Mouse (Mus musculus): ENCODE data around the gene Hmx3.

Hmx3 gene

DNA sequence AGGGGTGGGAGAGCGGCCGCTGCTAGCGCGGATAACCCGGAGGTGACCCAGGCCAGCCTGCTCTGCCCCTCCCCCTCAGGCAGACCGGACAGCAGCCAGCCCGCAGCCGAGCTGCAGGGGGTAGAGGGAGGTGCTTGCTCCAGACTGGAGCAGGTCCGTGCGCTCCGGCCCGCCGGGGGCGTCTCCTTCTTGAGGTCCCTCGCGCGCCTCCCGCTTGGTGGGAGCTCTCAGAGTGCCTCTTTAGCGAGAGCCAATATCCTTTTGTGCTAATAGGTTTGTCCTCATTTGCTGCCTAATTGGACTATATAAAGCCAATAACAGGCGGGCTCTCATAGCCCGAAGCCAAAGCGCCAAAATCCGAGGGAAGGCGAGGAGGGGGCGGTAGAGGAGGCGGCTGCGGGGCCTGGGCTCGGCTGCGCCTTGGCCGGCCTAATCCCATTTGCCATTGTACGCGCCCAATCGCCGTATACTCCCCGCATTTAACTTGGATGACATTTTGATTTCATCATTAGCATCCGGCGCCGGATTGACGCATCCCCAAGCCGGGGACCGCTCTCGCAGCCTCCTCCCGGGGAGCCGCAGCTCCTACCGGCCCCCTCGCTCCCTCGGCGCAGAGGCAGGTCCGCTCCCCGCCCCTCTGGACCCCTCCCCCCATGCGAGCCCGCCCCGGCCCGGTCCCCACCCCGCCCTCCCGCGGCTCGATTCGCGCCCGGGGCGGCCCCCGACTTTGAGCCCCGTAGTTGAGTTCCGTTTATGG lies at the start of gene Hmx3:
Gene Hmx3 (plus strand): TSS at position 753 of the 757 bp plus-strand sequence.
- no peak for DNase-seq (ENCODE audit: low spot score in 2 of 2)

- no peak for DNase-seq (ENCODE audit: low spot score in 2 of 2)
Measured at GRCm38 (mm10) chr7:131503739-131504138, 38.9 kb upstream of the Hmx3 start.

GRCm38 (mm10) chr7:131539979-131540378 lies 2.7 kb upstream of the Hmx3 start:
- peak; percentile 33 to 74 for DNase-seq (ENCODE audit: low spot score in 2 of 2)

DNA sequence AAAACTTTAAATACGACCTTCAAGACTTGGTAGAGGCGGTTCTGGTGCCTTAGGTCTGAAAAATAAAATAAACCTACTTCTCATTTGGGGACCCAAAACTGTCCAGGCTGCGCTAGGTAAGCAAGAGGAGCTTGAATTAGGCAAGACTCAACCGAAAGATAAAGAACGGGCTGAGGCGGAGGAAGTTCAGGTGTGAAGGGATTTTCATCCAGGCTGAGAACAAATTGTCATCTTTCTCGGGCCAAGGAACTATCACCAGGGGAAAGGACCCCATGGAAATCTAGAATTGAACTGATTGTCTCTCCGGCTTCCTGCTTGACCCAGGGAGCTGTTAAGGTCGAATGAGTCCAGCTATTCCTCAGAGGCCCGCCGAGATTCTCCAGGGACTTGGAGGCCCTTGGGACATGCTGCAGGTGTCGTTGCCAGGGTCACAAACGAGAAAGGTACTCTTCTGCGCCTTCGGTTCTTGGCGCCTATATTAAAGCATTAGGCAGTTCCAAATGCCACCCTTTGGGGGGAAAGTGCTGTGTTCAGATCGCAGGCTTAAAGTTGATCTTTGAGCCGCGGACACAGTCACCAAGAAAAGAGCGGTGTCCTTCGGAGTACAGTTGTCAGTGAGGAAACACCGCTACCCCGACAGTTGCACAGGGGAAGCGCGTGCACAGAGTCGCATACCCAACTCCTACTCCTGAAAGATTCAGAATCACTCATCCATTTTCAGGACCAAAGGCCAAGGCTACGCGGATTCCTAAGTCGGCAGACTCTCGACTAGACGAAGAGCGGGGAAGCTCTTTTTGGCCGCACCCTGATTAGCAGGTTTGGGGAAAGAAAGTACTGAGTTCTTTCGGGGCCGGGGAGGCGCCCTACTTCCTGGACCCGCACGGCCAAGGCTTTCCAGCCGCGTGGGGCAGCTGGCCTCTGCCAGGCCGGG lies 1.2 kb upstream of the Hmx3 start:
- no peak for DNase-seq (ENCODE audit: low spot score in 2 of 2)

- no peak for DNase-seq (ENCODE audit: low spot score in 2 of 2)
Measured at GRCm38 (mm10) chr7:131542872-131543622, 380 bp downstream of the Hmx3 start.

- DNase-seq (ENCODE audit: low spot score in 2 of 2) = no peak
Measured at GRCm38 (mm10) chr7:131543623-131544481, 1.2 kb downstream of the Hmx3 start.

DNA sequence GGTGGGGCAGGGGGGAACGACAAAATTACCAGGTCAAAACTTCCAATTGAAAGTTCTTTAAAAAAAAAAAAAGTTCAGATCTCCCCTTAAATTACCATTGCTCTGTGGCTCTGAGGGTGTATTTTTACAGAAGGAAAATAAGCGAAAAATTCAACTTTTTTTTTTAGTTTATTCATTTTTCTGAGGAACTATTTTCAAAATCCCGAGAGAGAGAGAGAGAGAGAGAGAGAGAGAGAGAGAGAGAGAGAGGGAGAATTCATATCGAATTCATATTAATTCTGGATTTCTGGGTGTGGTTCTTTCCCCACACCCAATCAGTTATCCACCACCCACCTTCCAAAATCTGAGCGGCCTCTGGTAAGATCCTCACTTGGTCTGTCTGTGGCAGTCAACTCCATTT lies 2.2 kb downstream of the Hmx3 start:
- no peak for DNase-seq (ENCODE audit: low spot score in 2 of 2)

- no peak for DNase-seq (ENCODE audit: low spot score in 2 of 2)
Measured at GRCm38 (mm10) chr7:131545701-131546385, 3.2 kb downstream of the Hmx3 start.

DNA sequence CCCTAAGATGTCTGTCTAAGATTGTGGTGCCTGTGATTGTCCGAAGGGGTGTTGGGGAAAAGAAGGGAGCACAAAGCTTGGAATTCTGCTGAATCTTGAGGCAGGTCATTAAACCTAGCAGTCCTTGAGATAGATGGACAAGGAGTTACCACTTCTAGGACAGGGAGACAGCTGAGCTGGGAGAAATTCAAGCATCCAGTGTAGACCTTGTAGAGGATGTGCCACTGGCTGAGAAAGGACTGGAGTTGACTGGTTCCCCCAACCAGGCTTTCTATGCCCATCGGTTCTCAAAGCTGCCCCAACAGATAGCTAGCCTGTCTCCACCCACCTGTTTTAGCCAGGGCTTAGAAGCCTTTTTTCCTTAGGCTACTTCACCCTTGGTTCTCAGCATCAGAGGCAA lies 3.8 kb downstream of the Hmx3 start:
- no peak for DNase-seq (ENCODE audit: low spot score in 2 of 2)

- DNase-seq (ENCODE audit: low spot score in 2 of 2) = no peak
Measured at GRCm38 (mm10) chr7:131547481-131547880, 4.8 kb downstream of the Hmx3 start.

DNA sequence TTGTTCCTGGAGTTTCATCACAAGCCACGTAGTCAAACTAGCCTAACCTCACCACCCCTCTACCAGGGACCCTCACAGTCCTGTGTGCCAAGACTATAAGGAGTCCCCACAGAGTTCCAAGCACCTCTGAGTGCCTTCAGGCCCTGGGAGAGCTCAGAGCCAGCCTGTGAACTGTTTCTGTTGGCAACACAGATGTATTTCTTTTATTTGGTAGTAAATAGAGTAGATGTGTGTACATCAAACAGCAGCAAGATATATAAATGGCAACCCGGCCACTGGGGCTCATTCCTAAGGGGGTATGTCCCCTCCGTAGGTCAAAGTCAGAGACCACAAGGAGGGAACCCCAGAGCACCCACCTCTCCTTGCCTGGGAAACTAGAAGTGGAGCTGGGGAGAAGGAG lies 5.8 kb downstream of the Hmx3 start, which contains the start of gene Hmx2:
Gene Hmx2 (plus strand): TSS at position 301 of the 400 bp plus-strand sequence.
- no peak for DNase-seq (ENCODE audit: low spot score in 2 of 2)

GRCm38 (mm10) chr7:131551471-131551870 lies 8.8 kb downstream of the Hmx3 start:
- no peak for DNase-seq (ENCODE audit: low spot score in 2 of 2)

DNA sequence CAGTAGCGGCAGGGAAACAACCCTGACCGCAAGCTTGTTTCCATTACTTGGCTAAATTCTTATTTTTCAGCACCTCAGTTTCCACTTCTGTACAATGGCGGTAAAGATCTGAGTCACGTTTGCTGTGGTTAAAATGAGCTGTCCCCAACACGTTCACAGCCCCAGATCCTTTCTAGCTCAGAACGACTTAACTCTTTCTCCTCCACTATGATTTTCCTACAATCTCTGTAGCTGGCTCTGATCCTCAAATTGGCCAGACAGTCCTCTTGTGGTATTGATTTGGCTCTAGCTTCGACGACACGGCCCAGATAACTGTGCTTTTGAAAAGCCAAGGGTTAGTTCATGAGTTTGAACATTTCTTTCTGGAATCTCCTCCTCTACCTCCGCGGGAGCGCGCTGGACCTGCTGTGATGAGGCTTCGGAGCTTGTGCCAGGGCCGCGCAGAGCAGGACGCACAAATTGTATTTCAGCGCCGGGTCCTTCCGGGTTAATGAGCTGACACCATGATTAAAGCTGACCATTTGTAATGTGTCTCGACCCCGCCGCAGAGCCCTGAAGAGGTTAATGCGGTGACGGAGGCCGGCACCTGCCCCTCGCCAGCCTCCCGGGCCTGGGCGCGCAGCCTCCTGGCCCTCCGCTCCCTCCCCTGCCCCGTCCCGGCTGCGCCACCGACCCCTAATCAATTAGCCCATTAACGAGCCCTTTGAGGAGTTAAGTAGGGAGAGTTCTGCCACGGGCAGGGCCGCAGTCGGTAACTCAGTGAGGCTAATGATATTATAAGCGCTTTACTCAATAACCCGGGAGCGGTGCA lies 9.5 kb downstream of the Hmx3 start:
- DNase-seq (ENCODE audit: low spot score in 2 of 2) = no peak

DNA sequence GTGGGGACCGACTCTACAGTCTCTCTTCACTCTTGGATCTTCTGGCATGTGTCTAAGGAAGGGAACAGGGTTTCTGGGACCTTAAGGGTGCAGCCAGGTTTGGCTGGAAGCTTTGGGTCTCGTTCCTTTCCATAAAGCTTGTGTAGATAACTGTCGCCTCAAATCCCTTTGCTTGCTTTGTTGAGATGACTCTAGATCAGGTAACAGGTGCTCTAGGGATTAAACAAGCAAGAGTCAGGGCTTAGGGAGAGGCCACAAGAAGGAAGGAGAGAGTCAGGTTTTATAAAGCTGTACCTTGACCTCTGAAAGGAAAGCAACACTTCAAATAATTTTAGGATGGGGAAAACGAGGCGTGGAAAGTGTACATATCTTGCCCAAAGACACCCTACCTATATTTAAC lies 10.1 kb downstream of the Hmx3 start:
- no peak for DNase-seq (ENCODE audit: low spot score in 2 of 2)

GRCm38 (mm10) chr7:131553771-131554175 lies 11.1 kb downstream of the Hmx3 start:
- no peak for DNase-seq (ENCODE audit: low spot score in 2 of 2)

DNA sequence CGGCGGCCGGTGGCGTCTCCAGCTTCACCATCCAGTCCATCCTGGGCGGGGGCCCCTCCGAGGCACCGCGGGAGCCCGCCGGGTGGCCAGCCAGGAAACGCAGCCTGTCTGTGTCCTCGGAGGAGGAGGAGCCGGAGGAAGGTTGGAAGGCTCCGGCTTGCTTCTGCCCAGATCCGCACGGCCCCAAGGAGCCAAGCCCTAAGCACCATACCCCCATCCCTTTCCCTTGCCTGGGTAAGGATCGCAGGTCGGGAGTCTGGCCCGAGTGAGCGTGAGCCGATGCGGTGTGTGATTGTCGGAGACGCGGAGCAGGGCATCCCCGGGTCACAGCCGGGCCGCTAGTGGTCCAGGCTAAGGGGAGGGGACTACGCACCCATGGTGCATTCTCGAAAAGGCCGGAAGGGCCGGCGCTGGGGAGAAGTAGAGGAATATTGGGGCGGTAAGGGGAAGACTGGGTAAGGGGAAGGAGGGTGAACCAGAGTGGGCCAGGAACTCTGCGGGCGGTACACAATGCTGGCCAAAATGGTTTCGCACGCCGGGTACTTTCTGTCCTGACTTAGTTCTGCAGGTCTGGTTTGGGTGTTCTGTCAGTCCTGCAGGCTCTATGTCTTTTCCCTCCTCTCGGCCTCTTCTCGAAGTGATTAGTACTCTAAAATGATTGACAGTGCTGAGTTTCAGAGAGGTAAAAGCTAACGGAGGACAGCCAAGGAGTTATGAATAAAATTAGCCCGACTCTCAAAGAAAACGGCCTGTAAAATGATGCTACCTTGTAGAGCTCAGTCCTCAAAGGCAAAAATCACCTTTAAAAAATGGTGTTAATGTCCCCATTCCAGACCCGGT lies 11.9 kb downstream of the Hmx3 start:
- DNase-seq (ENCODE audit: low spot score in 2 of 2) = no peak

GRCm38 (mm10) chr7:131555301-131556081 lies 12.8 kb downstream of the Hmx3 start:
- DNase-seq (ENCODE audit: low spot score in 2 of 2) = no peak

DNA sequence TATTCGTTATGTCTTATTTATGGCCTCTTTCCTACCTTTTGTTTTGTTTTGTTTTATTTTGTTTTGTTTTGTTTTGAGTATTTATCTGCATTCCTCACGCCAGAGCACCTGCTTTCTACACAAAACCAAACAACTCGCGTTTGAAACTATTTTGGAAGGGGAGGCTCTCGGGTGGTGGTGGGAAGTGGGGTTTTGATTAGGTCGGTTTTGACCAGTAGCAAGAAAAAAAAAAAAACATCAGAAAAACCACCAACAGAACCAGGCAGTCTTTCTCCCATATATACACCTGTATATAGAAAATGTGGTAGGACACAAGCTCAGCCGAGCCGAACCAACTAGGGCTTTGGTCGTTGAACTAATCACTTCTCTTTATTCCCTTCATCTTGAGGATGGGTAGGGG lies 13.4 kb downstream of the Hmx3 start:
- no peak for DNase-seq (ENCODE audit: low spot score in 2 of 2)
